12 mouse cellular contexts compared by ENCODE assay signal in the genomic region with DNA sequence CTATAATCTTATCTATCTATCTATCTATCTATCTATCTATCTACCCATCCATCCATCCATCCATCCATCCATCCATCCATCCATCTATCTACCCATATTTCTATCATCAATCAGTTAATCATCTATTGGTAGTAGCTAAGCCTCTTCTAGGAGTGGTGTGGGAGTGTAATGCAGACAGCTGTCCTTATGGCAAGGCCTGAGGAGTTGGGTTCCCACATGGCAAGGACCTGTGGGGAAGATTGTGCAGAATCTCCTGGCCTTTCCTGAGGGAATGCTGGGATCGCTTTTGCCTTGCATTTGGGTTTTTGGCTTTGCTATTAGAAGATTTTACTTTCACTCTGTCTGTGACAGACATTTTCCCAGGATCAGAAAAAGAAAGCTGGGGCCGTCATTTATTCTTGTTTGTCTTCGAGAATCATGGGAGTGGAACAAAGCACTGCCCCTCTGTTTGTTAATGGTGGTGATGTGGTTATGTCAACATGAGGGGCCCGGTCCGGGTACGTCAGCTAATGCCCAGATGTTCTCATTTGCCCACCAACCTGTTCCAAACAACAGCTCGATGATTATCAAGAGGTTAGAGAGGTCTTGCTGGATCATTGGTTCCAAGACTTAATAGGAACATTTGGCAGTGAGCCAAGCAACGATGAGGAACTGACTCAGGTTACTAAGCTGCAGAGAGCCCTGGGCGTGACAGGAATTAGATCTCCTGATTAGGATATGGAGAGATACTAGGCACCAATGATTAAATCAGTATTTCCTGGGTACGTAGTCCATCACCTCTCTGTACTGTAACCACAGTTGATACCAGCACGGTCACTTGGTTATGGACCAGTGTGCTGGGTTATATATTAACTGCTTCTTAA.
A peak's percentile ranks its signal among the peaks of the same experiment; 100 is the strongest.
DNase-seq lines count a peak whose midpoint lies in the region; ATAC-seq and TF ChIP-seq lines count a peak whose summit lies in the region.
"Had no signal": no experiment of that assay in that cellular context is flagged by ENCODE, and none has a peak within 500 bp of the region (broad histone marks: within the 10 kb centered on the region; RNA-seq: fewer than 3 reads in every experiment).

No protein-coding gene starts in this region.

- no peak overlapping the region for H3K9ac ChIP-seq in liver, embryonic 12.5 days
- H3K9ac ChIP-seq in forebrain, postnatal 0 days: no peak overlapping the region
- H3K9ac ChIP-seq: hindbrain, embryonic 15.5 days had no signal

- no peak overlapping the region for H3K4me3 ChIP-seq in liver, embryonic 12.5 days
- no peak overlapping the region for H3K4me3 ChIP-seq in forebrain, postnatal 0 days (ENCODE audit: low read depth, low read length)
- H3K4me3 ChIP-seq: hindbrain, embryonic 15.5 days had no signal

- H3K4me1 ChIP-seq in liver, embryonic 12.5 days: no peaks in the 10 kb centered on the region
- H3K4me1 ChIP-seq in forebrain, postnatal 0 days (ENCODE audit: insufficient read depth): no peaks in the 10 kb centered on the region
- H3K4me1 ChIP-seq: hindbrain, embryonic 15.5 days had no signal

- TF ChIP-seq CTCF in forebrain, postnatal 0 days (IDR thresholded peaks at IDR 0.05; ENCODE audit: low read depth): no peak

- H3K27ac ChIP-seq in liver, embryonic 12.5 days: no peak overlapping the region
- no peak overlapping the region for H3K27ac ChIP-seq in forebrain, postnatal 0 days (ENCODE audit: low read depth, low read length)
- H3K27ac ChIP-seq: hindbrain, embryonic 15.5 days had no signal

- no peak overlapping the region for H3K4me2 ChIP-seq in liver, embryonic 12.5 days
- no peak overlapping the region for H3K4me2 ChIP-seq in forebrain, postnatal 0 days (ENCODE audit: low read depth)
- H3K4me2 ChIP-seq: heart, embryonic 11.5 days; hindbrain, embryonic 15.5 days had no signal

- no peaks in the 10 kb centered on the region for H3K36me3 ChIP-seq in liver, embryonic 12.5 days
- no peaks in the 10 kb centered on the region for H3K36me3 ChIP-seq in forebrain, postnatal 0 days (ENCODE audit: insufficient read depth)
- H3K36me3 ChIP-seq: hindbrain, embryonic 15.5 days had no signal

- 58% methylated on average over 11 of the region's 11 CpGs for WGBS in liver, embryonic 12.5 days (ENCODE audit: insufficient replicate concordance)
- 61% methylated on average over 11 of the region's 11 CpGs for WGBS in forebrain, postnatal 0 days

- DNase-seq in heart, adult 11 months: peak; percentile 42
- DNase-seq in heart, adult 8-10 months (ENCODE audit: low spot score): no peak
- DNase-seq in NIH3T3 (ENCODE audit: low read depth): peak; percentile 49
- DNase-seq in kidney, adult 11 months: peak; percentile 61
- no peak for DNase-seq in frontal cortex, postnatal 25 days (ENCODE audit: low spot score in 2 of 2)
- DNase-seq in forebrain, postnatal 0 days: no peak
- DNase-seq: adrenal gland, postnatal 25 days; cerebellum, postnatal 14 days had no signal

- no peaks in the 10 kb centered on the region for H3K27me3 ChIP-seq in liver, embryonic 12.5 days (replicated peaks)
- H3K27me3 ChIP-seq in forebrain, postnatal 0 days (ENCODE audit: insufficient read depth, low read length): no peaks in the 10 kb centered on the region
- H3K27me3 ChIP-seq: hindbrain, embryonic 15.5 days had no signal

- ATAC-seq in liver, embryonic 12.5 days: peak; percentile 44; the same call in 1 of the 2 replicates
- ATAC-seq in megakaryocyte, adult 5-6 weeks (ENCODE audit: poor library complexity, severe bottlenecking): no peak
- ATAC-seq in forebrain, postnatal 0 days: no peak

- no peaks in the 10 kb centered on the region for H3K9me3 ChIP-seq in liver, embryonic 12.5 days (replicated peaks)
- H3K9me3 ChIP-seq in forebrain, postnatal 0 days (ENCODE audit: low read length): no peaks in the 10 kb centered on the region
- H3K9me3 ChIP-seq: hindbrain, embryonic 15.5 days had no signal

Comparison
In these comparisons a context has a peak if more than half of its experiments do, and no peak if none do; other contexts are left out.
1. DNase-seq: peak in heart, adult 11 months (single experiment), NIH3T3 (single experiment) and kidney, adult 11 months (single experiment); none in heart, adult 8-10 months (single experiment), frontal cortex, postnatal 25 days (0 of 2) and forebrain, postnatal 0 days (single experiment).